Mouse (Mus musculus): ENCODE data around the gene Atxn1. TPM values are rescaled to one million over a fixed set of nuclear protein-coding genes. Genes with fewer than 3 reads are reported as not detected.

Atxn1 gene
- polyA plus RNA-seq, 1 experiment = 12.4 TPM

DNA sequence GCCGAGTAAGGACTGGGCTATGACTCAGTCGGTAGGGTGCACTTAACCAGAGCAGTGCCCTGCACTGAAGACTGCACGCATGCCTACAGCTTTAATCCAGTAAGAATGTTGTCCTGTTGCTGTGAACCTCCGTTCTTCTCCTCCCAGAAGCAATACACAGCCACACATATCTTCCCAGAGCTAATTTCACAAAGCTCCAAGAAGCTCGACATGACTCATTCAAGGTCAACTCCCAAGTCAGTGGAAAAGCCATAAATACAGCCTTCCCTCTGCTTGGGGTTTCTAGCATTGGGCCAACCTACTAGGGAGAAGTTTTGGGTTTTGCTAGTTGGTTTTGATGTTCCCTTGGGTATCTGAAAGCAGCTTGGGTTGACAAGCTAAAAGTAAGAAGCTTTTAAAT lies 33.6 kb downstream of the Atxn1 start:
- no peak for DNase-seq (ENCODE audit: low spot score)

DNA sequence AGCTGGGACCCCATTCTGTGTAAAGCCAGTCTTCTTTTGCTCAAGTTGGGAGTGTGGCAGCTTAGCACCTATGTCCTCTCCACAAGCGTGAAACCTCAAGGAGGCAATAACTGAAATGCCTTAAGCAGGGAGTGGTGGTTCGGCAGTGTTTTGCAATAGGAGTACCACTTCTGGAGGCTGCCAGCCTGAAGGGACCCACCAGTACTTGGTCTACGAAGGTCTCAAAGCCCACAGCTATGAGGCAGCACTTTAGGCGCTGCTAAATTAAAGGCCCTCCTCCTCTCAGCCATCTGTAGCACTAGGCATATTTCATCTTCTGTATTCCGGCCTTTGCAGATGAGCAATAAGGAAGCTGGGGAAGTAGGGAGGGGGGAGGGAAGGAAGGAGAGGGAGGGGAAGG lies 35.1 kb downstream of the Atxn1 start:
- no peak for DNase-seq (ENCODE audit: low spot score)

DNA sequence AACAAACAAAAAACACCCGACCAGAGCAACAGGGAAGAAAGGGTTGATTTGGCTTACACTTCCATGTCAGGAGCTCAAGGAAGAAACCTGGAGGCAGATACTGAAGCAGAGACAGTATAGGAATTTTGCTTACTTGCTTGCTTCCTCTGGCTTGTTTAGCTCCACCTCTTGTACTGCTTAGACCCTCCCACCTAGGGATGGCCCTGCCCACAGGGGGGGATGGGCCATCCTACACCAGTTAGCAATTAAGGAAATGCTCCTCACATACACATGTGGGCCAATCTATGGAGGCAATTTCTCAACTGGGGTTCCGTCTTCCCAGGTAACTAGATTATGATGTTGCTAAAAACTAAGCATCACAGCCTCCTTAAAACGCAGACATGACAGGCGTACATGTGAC lies 39.5 kb downstream of the Atxn1 start:
- DNase-seq (ENCODE audit: low spot score) = no peak

DNA sequence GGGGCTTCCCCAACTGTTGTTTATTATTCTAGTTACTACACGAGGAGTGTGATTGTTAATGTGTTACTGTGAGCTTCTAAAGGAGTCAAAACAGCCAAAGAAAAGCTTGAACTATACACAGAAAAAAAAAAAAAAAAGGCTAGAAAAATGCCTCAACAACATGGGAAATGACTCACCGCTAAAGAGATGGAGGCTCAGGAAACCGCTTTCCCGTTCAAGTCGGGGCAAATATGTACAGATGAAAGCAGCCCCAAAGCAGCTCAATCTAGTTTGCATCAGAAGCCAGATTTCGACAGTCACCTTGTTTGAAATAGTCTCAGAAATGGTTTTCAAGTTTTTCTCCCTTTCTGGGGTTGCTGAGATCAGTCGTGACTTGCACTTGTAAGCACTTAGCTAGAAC lies 40.3 kb downstream of the Atxn1 start:
- DNase-seq (ENCODE audit: low spot score) = no peak

DNA sequence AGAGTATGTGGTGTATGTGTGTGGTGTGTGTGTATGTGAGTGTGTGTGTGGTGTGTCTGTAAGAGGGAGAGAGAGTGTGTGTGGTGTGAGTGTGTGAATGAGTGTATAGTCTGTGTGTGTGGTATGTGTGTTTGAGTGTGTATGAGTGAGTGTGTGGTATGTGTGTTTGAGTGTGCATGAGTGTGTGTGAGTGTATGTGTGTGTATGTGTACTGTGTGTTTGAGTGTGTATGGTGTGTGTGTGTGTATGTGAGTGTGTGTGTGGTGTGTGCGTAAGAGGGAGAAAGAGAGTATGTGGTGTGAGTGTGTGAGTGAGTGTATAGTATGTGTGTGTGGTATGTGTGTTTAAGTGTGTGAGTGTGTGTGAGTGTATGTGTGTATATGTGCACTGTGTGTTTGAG lies 41.7 kb downstream of the Atxn1 start:
- DNase-seq (ENCODE audit: low spot score) = no peak

DNA sequence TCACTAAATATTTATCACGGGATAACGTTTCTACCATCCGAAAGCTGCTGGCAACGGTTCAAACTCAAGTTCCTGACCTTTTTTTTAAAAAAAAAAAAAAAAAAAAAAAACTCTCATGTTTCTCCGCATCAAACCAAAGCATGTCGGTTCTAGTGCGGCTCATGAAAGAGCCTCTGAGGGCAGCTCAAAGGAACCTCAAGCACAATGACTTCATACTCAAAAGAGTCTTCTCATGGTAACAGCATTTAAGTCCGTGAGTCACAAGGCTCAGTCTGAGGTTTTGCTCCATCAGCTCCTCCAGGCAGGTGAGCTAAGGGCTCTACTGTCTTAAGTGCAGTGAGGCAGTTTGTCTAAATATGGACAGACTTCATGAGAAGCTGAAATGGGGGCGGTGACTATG lies 42.3 kb downstream of the Atxn1 start:
- no peak for DNase-seq (ENCODE audit: low spot score)

DNA sequence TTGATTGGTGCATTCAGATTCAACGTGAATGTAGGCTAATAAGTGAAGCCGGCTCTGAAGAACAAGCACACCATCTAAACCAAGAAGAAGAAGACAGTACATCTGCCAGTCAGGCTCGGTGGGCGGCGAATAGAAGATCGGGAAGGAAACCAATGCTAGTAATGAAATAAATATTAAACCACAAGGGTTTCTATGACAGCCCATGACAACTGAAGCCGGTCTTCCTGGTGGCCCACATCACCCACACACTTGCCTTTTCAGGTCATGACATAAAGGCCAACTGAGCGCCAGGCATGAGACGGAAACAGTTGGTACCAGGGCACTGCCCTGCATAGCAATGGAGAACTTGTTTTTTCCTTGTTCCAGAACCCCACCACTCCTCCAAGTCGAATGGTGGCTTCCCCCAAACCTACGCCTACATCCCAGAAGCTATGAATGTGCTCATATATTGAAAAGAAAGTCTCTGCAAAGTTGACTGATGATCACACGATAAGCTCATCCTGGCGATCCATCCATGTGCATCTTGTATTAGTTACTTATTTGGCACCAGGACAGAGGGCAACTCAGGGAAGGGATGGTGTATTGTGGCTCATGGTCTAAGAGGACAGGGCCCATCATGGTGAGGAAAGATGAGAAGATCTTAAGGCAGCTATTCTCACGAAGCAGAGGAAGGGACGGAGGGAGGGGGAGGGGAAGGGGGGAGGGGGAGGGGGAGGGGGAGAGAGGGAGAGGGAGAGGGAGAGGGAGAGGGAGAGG lies 45.7 kb downstream of the Atxn1 start:
- DNase-seq (ENCODE audit: low spot score) = no peak

DNA sequence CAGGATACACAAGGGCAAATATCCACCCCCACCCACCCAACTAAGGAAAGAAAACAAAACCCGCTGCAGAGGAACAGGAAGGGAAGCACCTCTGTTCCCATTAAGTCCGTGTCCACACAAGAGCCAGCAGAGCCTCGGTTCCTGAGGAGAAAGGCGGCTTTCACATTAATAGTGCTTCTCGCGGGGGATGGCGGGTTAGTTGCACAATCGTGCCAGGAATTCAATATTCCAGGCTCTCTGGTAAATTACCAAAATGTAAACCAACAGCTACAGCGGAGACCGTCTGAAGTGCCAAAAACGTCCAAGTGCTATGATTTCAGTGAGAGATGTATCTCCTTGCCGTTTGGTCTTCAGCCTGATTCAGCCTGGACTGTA lies 46.8 kb downstream of the Atxn1 start:
- DNase-seq (ENCODE audit: low spot score) = no peak

DNA sequence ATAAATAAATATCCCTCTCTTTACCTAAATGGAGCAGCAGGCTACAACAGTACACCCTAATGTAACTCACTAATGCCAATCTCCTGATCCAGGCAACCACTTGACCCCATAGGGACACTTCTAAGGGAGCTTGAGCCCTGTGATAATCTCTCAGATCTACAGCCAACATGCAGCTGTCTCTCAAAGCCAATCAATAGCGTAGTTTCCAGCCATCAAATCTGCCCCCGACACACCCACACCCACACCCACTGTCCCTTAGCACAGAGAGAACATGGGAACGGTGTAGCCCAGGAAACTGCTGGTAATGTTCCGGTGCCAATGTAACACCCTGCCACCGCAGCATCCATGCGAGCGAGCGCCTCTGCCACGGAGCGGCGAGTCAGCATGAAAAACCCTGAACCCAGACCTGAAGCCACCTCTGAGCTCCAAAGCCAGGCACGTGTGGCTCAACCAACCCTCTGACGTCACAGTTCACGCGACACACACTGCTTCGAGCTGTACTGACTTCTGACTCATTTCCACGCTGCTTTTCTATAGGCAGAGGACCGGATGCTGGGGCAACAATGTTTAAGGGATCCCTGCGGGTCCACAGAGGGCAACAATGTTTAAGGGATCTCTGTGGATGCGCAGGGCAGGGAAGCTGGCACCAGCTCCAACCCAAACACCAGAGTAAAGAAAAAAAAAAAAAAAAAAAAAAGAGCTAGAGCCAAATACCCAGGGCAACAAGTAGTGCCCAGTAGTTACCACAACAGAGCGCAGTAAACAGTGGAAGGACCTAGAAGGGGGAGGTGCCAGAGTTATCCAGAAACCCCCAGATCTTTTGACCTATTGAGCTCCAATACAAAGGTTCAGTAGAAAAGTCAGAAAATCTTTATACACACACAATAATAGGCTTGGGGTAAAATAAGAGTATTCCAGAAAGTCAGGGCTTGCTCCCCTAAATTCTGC lies 47.5 kb downstream of the Atxn1 start:
- no peak for DNase-seq (ENCODE audit: low spot score)

DNA sequence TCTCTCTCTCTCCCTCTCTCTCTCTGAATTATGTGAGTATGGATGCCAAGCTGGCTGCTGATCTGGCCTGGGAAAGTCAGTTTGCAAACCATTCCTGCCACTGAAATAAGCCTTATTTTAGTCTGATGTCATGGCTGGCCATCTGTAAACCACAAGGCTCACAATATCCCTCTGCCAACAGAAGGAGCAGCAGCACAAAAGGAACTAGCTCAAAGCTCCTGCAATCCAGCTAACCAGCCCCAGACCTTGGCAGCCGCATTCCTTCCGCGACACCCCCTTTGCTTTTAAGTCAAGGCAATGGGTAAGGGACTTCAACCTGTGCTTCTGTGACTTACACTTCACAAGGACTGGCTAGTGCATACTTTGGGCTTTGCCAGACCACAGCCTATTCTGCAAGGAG lies 48.9 kb downstream of the Atxn1 start:
- no peak for DNase-seq (ENCODE audit: low spot score)

DNA sequence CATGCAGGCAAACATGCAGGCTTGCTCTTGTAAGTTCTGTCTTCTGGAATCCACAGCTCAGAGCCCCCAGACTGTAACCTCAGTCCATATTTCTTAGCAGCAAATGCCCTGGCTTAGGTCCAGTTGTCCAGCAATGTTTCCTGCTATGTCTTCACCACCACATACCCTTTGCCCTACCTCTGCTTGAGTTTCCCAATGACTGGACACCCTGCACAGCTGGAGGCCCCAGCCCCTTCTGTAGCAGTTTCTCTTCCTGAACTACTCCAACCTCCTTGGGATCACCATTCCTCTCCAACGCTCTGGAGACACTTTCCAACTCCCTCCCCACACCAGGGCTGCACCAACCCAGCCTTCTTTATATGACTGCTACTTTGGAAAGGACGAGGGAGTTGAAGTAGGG lies 49.8 kb downstream of the Atxn1 start:
- no peak for DNase-seq (ENCODE audit: low spot score)

DNA sequence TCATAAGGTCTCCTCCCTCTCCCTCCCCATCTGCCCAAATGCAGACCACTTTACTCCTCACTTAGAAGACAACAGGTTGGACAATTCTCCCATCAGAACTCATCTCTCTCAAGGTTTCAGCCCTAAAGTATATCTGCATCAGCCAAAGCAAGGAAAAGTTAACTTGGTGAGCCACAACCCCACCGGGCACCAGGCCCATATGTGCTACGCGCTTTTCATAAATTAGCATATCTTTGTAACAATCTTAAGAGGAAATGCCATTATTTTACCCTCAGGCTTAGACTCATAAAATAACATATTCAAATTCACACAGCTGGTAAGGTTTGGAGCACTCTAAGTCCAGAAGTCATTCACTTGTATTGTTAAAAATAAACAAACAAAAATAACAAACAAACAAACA lies 50.7 kb downstream of the Atxn1 start:
- no peak for DNase-seq (ENCODE audit: low spot score)

DNA sequence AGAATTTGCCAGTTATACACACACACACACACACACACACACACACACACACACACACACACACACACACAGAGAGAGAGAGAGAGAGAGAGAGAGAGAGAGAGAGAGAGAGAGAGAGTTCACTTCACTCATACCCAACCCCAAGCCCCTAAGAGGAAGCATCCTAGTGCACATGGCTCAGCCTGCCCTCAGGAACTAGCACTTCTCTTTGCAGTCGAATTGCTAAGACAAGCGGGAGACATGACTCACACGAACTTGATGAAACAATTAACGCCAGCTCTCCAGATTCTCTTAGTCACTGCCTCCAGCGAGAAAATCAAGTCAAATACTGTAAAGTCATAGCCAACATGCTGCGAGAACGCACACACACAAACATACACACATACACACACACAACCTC lies 53.0 kb downstream of the Atxn1 start:
- no peak for DNase-seq (ENCODE audit: low spot score)

DNA sequence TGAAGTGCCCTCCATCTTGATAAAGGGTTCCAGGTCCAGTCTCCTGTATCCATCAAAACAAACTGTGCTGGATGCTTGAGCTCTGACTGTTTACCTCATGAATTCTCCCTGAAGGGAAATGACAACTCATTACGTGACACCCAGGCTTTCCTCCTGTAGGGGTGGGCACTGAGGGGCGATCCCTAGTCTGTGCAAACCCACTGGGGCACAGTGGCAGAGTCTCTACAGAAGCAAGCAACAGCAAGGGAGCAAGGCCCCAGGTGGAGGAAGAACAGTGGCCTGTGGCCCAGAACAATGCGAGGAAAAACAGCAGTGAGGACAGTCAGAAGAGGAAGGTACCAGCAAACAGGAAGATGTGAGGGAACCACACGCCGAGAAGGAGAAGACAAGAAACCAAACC lies 53.7 kb downstream of the Atxn1 start:
- no peak for DNase-seq (ENCODE audit: low spot score)

DNA sequence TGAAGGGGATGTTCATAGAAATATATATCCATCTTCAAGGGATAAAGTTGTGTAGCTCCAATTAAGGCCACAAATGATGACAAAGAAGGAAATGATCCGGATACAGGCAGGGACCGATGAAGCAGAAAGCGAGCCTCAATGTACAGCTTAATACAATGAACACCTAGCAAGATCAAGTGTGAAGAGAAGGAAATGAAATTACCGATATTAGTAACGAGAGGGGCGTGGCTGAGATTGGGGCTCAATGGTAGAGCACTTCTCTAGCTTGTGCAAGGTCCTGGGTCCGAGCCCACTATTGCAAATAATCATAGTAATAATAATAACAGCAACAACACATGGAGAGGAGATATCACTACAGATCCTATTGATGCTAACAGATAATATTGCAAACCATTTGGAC lies 54.5 kb downstream of the Atxn1 start:
- no peak for DNase-seq (ENCODE audit: low spot score)

DNA sequence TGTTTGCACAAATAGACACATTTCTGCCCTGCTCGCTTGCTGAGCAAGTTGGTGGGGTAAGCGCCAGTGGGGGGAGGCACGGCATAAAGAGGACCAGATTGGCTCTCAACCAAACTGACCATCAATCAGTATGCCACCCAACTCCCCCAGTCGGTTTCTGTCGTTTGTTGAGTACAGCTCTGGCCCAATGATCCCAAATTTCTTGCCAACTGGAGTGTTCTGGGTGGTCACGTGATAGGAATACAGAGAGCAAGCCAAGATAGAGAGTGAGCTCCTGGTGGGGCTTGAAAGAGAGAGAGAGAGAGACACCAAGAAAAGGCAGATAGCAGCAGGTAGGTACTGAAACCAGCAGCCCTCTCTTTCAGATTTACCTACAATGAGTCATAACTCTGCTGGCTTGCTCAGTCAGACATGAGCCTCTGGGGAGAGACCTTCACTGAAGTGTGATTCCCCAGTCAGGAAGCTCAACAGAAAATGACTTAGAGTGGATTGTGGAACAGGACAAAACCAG lies 57.6 kb downstream of the Atxn1 start:
- no peak for DNase-seq (ENCODE audit: low spot score)

DNA sequence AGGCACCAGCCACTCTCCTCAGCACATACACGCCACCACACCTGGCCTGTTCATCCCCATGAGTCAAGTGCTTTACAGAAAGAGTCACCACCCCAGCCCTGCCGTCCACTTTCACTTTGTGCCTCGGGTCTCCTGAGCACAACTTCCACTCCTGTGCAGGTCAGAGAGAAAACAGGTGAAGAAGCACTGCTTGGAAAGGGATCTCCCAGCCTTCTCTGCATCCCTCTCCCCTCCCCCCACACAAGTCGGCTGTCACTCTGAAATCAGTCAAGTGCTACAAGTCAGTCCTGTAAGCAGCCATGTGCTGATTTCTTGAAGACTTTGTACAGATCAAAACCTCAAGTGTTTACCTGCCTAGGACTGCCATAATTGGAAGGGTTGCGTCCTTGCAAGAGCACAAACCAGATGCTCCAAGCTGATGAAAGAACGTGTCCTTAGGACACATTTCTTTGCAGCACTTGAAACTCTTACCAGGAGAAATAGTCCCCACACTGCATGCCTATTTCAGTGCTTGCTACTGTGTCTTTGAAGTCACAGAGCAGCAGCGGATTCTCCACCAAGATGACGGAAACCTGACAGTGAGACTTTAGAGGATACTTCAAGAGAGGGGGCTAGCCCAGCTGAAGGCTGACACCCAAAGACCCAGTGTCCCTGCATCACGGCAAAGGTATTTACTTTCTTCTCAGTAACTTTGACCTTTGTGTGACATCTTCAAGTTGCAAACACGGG lies 58.2 kb downstream of the Atxn1 start:
- no peak for DNase-seq (ENCODE audit: low spot score)

DNA sequence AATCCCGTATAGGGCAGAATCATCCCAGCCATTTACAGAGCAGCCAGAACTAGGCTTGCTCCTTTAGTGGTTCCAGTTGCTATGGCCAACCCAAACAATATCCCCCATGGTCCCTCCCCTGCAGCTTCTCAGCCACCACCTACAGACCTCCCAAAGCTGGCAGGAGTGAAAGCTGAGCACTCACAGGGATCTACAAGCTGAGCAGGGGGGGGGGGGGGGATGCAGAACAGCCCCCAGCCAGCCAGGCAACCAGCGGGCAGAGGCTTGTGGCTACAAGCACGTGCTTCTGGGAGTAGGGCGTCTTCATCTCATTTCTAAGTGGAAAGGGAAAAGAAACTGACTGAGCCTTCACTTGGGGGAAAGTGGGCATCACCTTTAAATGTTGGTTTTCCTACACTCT lies 59.9 kb downstream of the Atxn1 start:
- no peak for DNase-seq (ENCODE audit: low spot score)

DNA sequence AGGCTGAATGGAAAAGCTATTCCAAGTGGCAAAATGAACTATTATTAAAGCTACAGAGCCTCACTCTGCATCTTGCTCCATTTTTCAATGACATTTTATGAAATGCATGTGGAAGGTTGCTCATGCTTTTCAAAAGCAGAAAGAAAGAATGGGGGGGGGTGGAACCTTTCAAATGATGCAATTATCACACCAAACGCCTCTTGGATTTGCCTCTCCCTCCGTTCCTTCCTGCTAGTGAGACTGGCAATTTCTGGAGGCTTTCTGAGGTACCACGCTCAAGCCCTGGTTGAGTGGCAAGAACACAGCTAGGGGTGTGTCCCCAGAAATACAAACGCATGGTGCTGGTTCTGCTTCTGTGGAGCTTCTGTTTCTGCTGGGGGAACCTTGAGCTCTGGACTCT lies 60.4 kb downstream of the Atxn1 start:
- DNase-seq (ENCODE audit: low spot score) = no peak

DNA sequence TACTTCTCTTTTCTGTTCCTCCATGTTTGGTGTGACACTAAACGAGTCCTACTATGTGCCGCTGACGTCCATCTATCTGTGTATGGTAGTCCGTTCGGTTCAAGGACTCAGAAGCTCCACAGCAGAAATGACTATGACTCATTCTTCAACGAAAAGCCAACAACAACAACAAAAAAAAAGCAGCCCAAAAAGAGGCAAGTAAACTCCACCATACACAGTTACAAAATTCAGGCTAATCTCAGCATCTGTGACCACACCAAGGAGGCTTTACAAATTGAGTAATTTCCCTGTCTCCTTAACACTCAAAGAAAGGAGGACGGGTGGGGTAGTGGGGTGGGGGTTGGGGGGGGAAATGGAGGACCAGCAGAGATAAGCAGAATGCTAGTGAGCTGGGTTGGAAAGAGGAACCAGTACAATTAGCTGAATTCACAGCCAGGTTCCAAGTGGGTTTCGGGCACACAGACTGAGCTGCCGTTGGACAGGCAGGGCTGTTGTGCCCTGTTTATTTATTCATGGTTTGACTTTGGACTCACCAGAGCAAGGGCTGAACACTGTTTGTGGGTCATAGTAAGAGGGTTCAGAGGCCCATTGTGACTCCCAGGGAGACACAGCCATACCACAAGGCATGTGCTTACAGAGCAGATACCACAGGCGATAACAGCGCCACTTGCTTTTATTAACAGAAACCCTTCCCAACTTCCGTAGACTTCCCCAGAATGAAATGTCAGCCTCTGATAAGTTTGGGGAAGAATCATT lies 61.1 kb downstream of the Atxn1 start:
- DNase-seq (ENCODE audit: low spot score) = no peak

DNA sequence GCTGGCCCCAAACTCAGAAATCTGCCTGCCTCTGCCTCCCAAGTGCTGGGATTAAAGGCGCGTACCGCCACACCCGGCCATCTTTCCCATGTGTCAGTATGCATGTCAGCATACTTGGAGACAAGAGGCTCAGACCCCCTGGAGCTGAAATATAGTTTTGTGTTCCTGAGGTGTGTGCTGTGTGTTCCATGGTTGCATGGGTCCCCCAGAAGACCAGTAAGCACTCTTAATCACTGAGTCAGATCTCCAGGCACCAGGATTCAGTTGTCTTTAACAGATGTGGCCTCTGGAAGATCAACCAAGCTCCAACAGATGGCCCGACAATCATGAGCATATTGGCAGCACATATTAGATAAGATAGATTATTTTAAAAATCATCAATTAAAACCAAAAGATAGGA lies 62.4 kb downstream of the Atxn1 start:
- no peak for DNase-seq (ENCODE audit: low spot score)

DNA sequence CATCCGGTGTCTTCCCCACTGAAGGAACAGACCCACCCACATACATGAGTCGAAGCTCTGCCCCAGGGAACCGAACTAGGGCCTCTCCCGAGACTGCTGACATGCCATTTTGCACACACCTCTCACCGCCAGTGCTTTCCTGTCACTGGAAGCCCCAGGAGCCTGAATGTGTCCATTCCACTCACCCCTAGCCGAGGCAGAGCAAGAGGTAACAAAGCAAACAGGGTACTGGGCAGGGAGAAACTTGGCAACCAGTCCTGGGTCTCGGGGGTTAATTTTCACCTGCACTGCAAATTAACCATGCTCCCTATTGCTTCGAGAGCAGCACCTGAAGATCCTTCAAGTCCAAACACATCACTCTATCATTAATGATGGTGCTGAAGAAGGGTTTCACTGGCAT lies 64.0 kb downstream of the Atxn1 start:
- no peak for DNase-seq (ENCODE audit: low spot score)
